Mouse (Mus musculus) CH12.LX (cell line): ENCODE results near the gene Pcdh7. TPM values are rescaled to one million over a fixed set of nuclear protein-coding genes. Genes with fewer than 3 reads are reported as not detected.

Experiments
- DNase-seq: peaks from one replicate; pipeline ENCODE4 v3.0.0-alpha.2; 2013; ENCODE audit errors: extremely low read depth
- H3K27ac ChIP-seq: 2 replicates; pipeline ENCODE4 v1.5.1; 2012; ENCODE audit warnings: low read depth, mild to moderate bottlenecking, control low read depth, moderate library complexity; ENCODE audit not compliant: insufficient read depth
- H3K27me3 ChIP-seq: replicated peaks from 2 replicates; pipeline ENCODE3; 2012; ENCODE audit warnings: inconsistent platforms
- H3K36me3 ChIP-seq, 2 experiments: replicated peaks in 1 of 2; 2 replicates each; pipeline versions ENCODE3 to v1.6.1; 2012; ENCODE audit warnings: inconsistent platforms in 1 of 2, low read length in 1 of 2, mild to moderate bottlenecking in 1 of 2, mixed read lengths in 1 of 2, moderate library complexity in 1 of 2; ENCODE audit not compliant: control insufficient read depth in 1 of 2, insufficient read depth in 1 of 2
- H3K4me1 ChIP-seq, 2 experiments: 2 replicates each; pipeline ENCODE4 v1.6.1; 2012; ENCODE audit warnings: inconsistent platforms in 1 of 2, moderate library complexity in 1 of 2; ENCODE audit not compliant: insufficient read depth in 2 of 2, control insufficient read depth in 1 of 2
- H3K4me2 ChIP-seq: 2 replicates; pipeline ENCODE4 v1.6.1; 2012; ENCODE audit warnings: low read depth, mild to moderate bottlenecking, control low read depth; ENCODE audit not compliant: poor library complexity, insufficient read depth, severe bottlenecking
- H3K4me3 ChIP-seq, 3 experiments: fragments of 150-350 bp in 1 of 3; sonication (generic) in 1 of 3; replicated peaks in 1 of 3; 2 replicates each; pipeline versions ENCODE3 to v1.5.1; 2011 to 2012; ENCODE audit warnings: low read depth in 2 of 3, low read length in 2 of 3, mild to moderate bottlenecking in 2 of 3, moderate library complexity in 2 of 3, control low read depth in 1 of 3, improper control_type of control experiment in 1 of 3, inconsistent platforms in 1 of 3, mixed read lengths in 1 of 3; ENCODE audit not compliant: poor library complexity in 1 of 3
- H3K79me2 ChIP-seq: replicated peaks from 2 replicates; pipeline ENCODE4 v1.6.1; 2012; ENCODE audit warnings: mild to moderate bottlenecking, moderate library complexity; ENCODE audit not compliant: control insufficient read depth, poor library complexity, insufficient read depth, severe bottlenecking; ENCODE audit errors: extremely low read depth
- H3K9ac ChIP-seq: 2 replicates; pipeline ENCODE4 v1.6.1; 2012; ENCODE audit warnings: low read depth, mild to moderate bottlenecking, control low read depth, moderate library complexity; ENCODE audit not compliant: insufficient read depth
- H3K9me3 ChIP-seq: replicated peaks from 2 replicates; pipeline ENCODE3; 2012; ENCODE audit warnings: low read length, inconsistent platforms, mixed read lengths
- BHLHE40 ChIP-seq: IDR thresholded peaks from 2 replicates; pipeline ENCODE4 v1.6.1; 2011; ENCODE audit warnings: mild to moderate bottlenecking, low read depth, low read length, improper control_type of control experiment
- CHD1 ChIP-seq: IDR thresholded peaks from 2 replicates; pipeline ENCODE4 v1.6.1; 2012; ENCODE audit warnings: low read depth, low read length, improper control_type of control experiment, inconsistent platforms
- CTCF ChIP-seq, 2 experiments: IDR thresholded peaks in 1 of 2; conservative IDR thresholded peaks in 1 of 2; 2 replicates each; pipeline ENCODE4 v1.5.1; 2011 to 2012; ENCODE audit warnings: low read depth in 2 of 2, low read length in 2 of 2, improper control_type of control experiment in 1 of 2, inconsistent platforms in 1 of 2, mild to moderate bottlenecking in 1 of 2, moderate library complexity in 1 of 2
- ELF1 ChIP-seq: IDR thresholded peaks from 2 replicates; pipeline ENCODE4 v1.6.1; 2014; ENCODE audit warnings: low read depth, mild to moderate bottlenecking, inconsistent platforms, low read length, improper control_type of control experiment
- EP300 ChIP-seq: IDR thresholded peaks from 2 replicates; pipeline ENCODE4 v1.6.1; 2011; ENCODE audit warnings: low read length, improper control_type of control experiment
- ETS1 ChIP-seq: conservative IDR thresholded peaks from 2 replicates; pipeline ENCODE4 v1.6.1; 2012; ENCODE audit warnings: low read depth, mild to moderate bottlenecking, inconsistent platforms, low read length, improper control_type of control experiment, moderate library complexity
- HCFC1 ChIP-seq: IDR thresholded peaks from 2 replicates; pipeline ENCODE4 v1.6.1; 2012; ENCODE audit warnings: low read depth, mild to moderate bottlenecking, inconsistent platforms, low read length, improper control_type of control experiment
- IRF4 ChIP-seq: IDR thresholded peaks from 2 replicates; pipeline ENCODE4 v1.6.1; 2014; ENCODE audit warnings: low read depth, mild to moderate bottlenecking, inconsistent platforms, low read length, improper control_type of control experiment
- JUN ChIP-seq: IDR thresholded peaks from 2 replicates; pipeline ENCODE4 v1.6.1; 2011; ENCODE audit warnings: low read depth, mild to moderate bottlenecking, low read length, improper control_type of control experiment, moderate library complexity; ENCODE audit not compliant: insufficient read depth
- MAZ ChIP-seq: IDR thresholded peaks from 2 replicates; pipeline ENCODE4 v1.6.1; 2012; ENCODE audit warnings: low read depth, mild to moderate bottlenecking, inconsistent platforms, low read length, improper control_type of control experiment, moderate library complexity
- MEF2A ChIP-seq: IDR thresholded peaks from 2 replicates; pipeline ENCODE4 v1.6.1; 2014; ENCODE audit warnings: low read depth, mild to moderate bottlenecking, inconsistent platforms, low read length, improper control_type of control experiment, borderline replicate concordance
- NELFE ChIP-seq: IDR thresholded peaks from 2 replicates; pipeline ENCODE4 v1.6.1; 2011; ENCODE audit warnings: low read depth, low read length, improper control_type of control experiment
- NRF1 ChIP-seq: IDR thresholded peaks from 2 replicates; pipeline ENCODE4 v1.6.1; 2014; ENCODE audit warnings: low read depth, mild to moderate bottlenecking, inconsistent platforms, low read length, improper control_type of control experiment, moderate library complexity
- PAX5 ChIP-seq: IDR thresholded peaks from 2 replicates; pipeline ENCODE4 v1.6.1; 2012; ENCODE audit warnings: low read length, inconsistent platforms, mixed read lengths
- RCOR1 ChIP-seq: conservative IDR thresholded peaks from 2 replicates; pipeline ENCODE4 v1.6.1; 2012; ENCODE audit warnings: low read depth, mild to moderate bottlenecking, inconsistent platforms, low read length, improper control_type of control experiment
- SMC3 ChIP-seq: IDR thresholded peaks from 2 replicates; pipeline ENCODE4 v1.6.1; 2011; ENCODE audit warnings: low read depth, low read length, improper control_type of control experiment
- TBP ChIP-seq: conservative IDR thresholded peaks from 2 replicates; pipeline ENCODE4 v1.6.1; 2011; ENCODE audit warnings: low read depth, low read length, improper control_type of control experiment
- USF2 ChIP-seq: conservative IDR thresholded peaks from 2 replicates; pipeline ENCODE4 v1.6.1; 2011; ENCODE audit warnings: low read depth, low read length, improper control_type of control experiment
- ZKSCAN1 ChIP-seq: IDR thresholded peaks from 2 replicates; pipeline ENCODE4 v1.6.1; 2012; ENCODE audit warnings: low read depth, inconsistent platforms, low read length, improper control_type of control experiment, borderline replicate concordance
- dilution Hi-C: fragments of 300-500 bp; cut with MboI; formaldehyde crosslinking; loops from 2 replicates; pipeline ENCODE4 v1.14.3; 2020; ENCODE audit warnings: low sequenced_read_pairs; ENCODE audit not compliant: extremely low pct_unique_long_range_greater_than_20kb, extremely low pct_ligation_motif_present
- in situ Hi-C: fragments of 300-500 bp; cut with MboI; formaldehyde crosslinking; loops from 3 replicates; pipeline ENCODE4 v1.14.3; 2019; ENCODE audit warnings: low sequenced_read_pairs, low pct_ligation_motif_present, low pct_unique_long_range_greater_than_20kb, mixed read lengths
- polyA plus RNA-seq: library from polyadenylated mRNA; unstranded; fragments of >175 nt; gene quantifications from 2 replicates; pipeline ENCODE4 v1.2.1, GENCODE M21; 2012; ENCODE audit warnings: low read depth; ENCODE audit not compliant: insufficient read length
- total RNA-seq, 2 experiments: library from RNA; depleted of rRNA; stranded (reverse); fragments of 300-350 nt in 1 of 2; fragments of >200 nt in 1 of 2; gene quantifications; 2 replicates each; pipeline ENCODE4 v1.2.3; 2012 to 2014

Pcdh7 gene
- total and polyA plus RNA-seq, 3 experiments, result not detected

- no peak for DNase-seq
- Histone ChIP-seq H3K27ac (no peak overlapping the region), H3K9me3 (peaks cover 43% of the 10 kb centered on the region), H3K4me3 (no peak overlapping the region), H3K36me3 (no peaks in the 10 kb centered on the region), H3K4me2 (no peak overlapping the region), H3K4me1 (no peaks in the 10 kb centered on the region), H3K27me3 (no peaks in the 10 kb centered on the region), H3K9ac (no peak overlapping the region), H3K79me2 (no peaks in the 10 kb centered on the region)
- TF ChIP-seq ZKSCAN1 (no peak), PAX5 (no peak), NRF1 (no peak), CHD1 (no peak), CTCF (conservative IDR thresholded peaks at IDR 0.05 in 1 of 2, IDR thresholded peaks at IDR 0.05 in 1 of 2; ENCODE audit: low read depth in 2 of 2, low read length in 2 of 2) (no peak), NELFE (no peak), ETS1 (no peak), HCFC1 (no peak), JUN (no peak)
- dilution Hi-C loops, result no loop called here
- in situ Hi-C loops, result no loop called here
Measured at GRCm38 (mm10) chr5:57713980-57714379, 3.8 kb upstream of the Pcdh7 start.

GRCm38 (mm10) chr5:57714621-57715523, 2.9 kb upstream of the Pcdh7 start:
- no peaks in the 10 kb centered on the region for H3K27me3 ChIP-seq
- H3K9ac ChIP-seq, result no peak overlapping the region
- H3K79me2 ChIP-seq, result no peaks in the 10 kb centered on the region
- no peak overlapping the region for H3K27ac ChIP-seq
- no peak overlapping the region for H3K4me3 ChIP-seq
- H3K4me2 ChIP-seq, result no peak overlapping the region
- in situ Hi-C loops (no loop called here), dilution Hi-C loops (no loop called here)
- peaks cover 52% of the 10 kb centered on the region for H3K9me3 ChIP-seq
- no peaks in the 10 kb centered on the region for H3K4me1 ChIP-seq
- no peak for TF ChIP-seq NELFE
- TF ChIP-seq USF2, result no peak
- no peak for TF ChIP-seq ELF1
- TF ChIP-seq IRF4, result no peak
- no peak for TF ChIP-seq PAX5
- no peak for TF ChIP-seq MAZ
- TF ChIP-seq ZKSCAN1, result no peak
- TF ChIP-seq RCOR1, result no peak
- no peak for TF ChIP-seq BHLHE40
- no peak for TF ChIP-seq MEF2A
- no peak for TF ChIP-seq ETS1
- no peak for TF ChIP-seq SMC3
- no peak for TF ChIP-seq EP300
- TF ChIP-seq TBP, result no peak
- TF ChIP-seq JUN, result no peak
- no peaks in the 10 kb centered on the region for H3K36me3 ChIP-seq
- no peak for DNase-seq
